Mouse (Mus musculus) hematopoietic stem cell, adult 5-6 weeks (primary cell): ENCODE data around the gene Tmem135. TPM values are rescaled to one million over a fixed set of nuclear protein-coding genes. Genes with fewer than 3 reads are reported as not detected.
A peak's percentile ranks its signal among the peaks of the same experiment; 100 is the strongest.

Experiments
- ATAC-seq, 2 experiments: fragments of 125-278 bp in 1 of 2; replicated peaks in 1 of 2; 2 replicates each; pipeline ENCODE4 v1.8.0; 2016 to 2017; ENCODE audit warnings: inconsistent platforms in 2 of 2, mild to moderate bottlenecking in 2 of 2, moderate number of reproducible peaks in 2 of 2, low read depth in 1 of 2, moderate TSS enrichment in 1 of 2; ENCODE audit not compliant: low FRiP score in 2 of 2, poor library complexity in 2 of 2, severe bottlenecking in 2 of 2, insufficient read depth in 1 of 2, low TSS enrichment in 1 of 2
- total RNA-seq: library from RNA; stranded (forward); fragments of 172-1452, 232-1000 nt; gene quantifications from 2 replicates; pipeline ENCODE4 v1.2.3, GENCODE M21; 2017

The Tmem135 gene
- total RNA-seq, 1 experiment from 2014 or later, result 26.0 TPM

GRCm38 (mm10) chr7:89134884-89135511, 269.0 kb downstream of the Tmem135 start:
- ATAC-seq, result no peak

GRCm38 (mm10) chr7:89126063-89126882, 277.7 kb downstream of the Tmem135 start:
- peak; percentile 93 to 97 for ATAC-seq

- ATAC-seq, result peak; percentile 30 to 52; a peak in 3 of 4 replicates
Observed at GRCm38 (mm10) chr7:89116261-89116664, 287.8 kb downstream of the Tmem135 start.

- ATAC-seq, result peak; percentile 70 to 87
Observed at GRCm38 (mm10) chr7:89115633-89116032, 288.4 kb downstream of the Tmem135 start.

- peak; percentile 86 to 94 for ATAC-seq
Observed at GRCm38 (mm10) chr7:89106421-89106820, 297.6 kb downstream of the Tmem135 start.

- no peak for ATAC-seq
Observed at GRCm38 (mm10) chr7:89099756-89100155, 304.3 kb downstream of the Tmem135 start.

Other genes with a start within 250 kb of the Tmem135 start
- gene Fzd4, start 133 bp upstream of the Tmem135 start, total RNA-seq, result 2.0 and 2.1 TPM in 2 replicates
- gene Prss23, start 123.0 kb upstream of the Tmem135 start, total RNA-seq, result not detected in 2 replicates
- gene Me3, start 228.2 kb upstream of the Tmem135 start, total RNA-seq, result not detected in 2 replicates